Mouse (Mus musculus): Measurements from ENCODE around the gene Kif18a. TPM values are rescaled to one million over a fixed set of nuclear protein-coding genes. Genes with fewer than 3 reads are reported as not detected.

The Kif18a gene
- total RNA-seq (2021), result under 1 TPM; 0.74 to 0.93 TPM
- long read RNA-seq, experiment 1, result 0 reads
- long read RNA-seq, experiment 2, partial matches to known transcripts, result 0 of 1 reads
- long read RNA-seq, experiment 2, other reads (novel, unspliced or antisense), result 0 of 1 reads

DNA sequence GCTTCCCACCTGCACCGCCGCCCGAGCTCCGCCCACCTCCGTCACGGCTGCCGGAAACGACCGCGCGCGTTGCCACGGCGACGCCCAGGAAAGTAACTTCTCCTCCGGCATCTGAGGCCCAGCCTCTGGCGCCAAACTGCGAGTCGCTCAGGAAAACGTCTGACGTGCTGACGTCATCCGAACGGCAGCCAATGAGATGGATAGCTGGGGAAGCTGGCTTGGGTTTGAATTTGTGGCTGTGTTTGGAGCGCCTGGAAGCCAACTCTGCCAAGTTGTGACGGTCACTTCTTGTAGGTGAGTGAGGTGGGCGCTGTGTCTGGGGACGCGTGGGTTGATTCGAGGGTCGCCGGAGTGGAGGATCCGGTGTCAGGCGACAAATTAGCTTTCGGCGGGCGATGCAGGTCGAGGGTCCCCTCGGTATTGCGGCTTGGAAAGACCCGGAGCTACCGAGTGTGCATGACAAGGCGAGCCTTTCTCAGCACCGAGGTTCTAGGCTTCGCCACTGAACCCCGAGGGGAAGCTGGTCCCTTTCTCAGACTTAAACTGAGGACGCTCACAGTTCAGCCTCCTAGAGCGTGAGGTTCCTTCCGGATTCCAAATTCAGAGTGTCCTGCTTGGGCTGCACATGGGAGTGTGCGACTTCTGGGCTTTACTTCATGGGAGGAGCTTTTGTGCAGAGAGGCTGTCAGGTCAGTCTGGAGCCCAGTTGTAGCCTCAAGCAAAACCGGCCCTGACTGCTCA, at the start of gene Kif18a, which contains the start of gene Mettl15:
Gene Kif18a, plus strand, starts transcription at position 139 of the 741 bp plus-strand sequence.
Gene Mettl15, minus strand, starts transcription at position 149 of the 741 bp plus-strand sequence.
- DNase-seq, result peak; percentile 96 to 97

DNA sequence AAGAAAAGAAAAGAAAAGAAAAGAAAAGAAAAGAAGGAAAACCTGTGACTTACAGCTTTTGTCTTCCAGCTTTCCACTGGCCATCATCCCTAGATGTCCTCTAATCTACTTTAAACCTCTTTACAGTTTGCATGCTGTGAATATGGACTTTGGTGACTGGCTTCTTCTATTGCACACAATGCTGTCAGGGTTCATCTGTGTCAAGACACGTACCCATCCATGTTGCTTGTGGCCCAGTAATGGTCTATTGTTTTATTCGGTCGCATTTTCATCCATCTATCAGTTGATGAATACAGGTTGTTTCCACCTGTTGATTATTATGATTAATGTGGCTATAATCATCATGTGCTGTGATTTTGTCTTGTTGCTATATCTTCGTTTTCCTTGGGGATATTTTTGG, 46.7 kb upstream of the Kif18a start:
- DNase-seq, result no peak

GRCm38 (mm10) chr2:109235741-109236140, 44.8 kb upstream of the Kif18a start:
- DNase-seq, result no peak

DNA sequence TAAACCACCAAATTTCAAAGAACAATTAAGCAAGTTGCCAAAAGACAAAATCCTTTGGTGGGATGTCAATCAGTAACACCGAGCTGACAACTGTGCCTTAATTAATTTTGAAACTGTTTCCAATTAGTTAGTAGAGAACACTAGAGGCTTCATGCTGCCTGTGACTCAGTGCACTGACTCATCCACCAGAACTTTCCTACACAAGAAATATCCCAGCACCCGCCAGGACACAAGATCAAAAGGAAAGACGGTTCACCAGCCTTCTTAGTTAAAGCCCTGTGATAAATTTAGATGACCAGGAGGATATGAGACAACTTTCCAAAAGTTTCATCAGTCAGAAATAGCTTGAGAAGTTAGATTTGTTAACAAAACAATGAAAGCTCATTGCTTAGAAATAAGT, 38.6 kb upstream of the Kif18a start:
- no peak for DNase-seq

DNA sequence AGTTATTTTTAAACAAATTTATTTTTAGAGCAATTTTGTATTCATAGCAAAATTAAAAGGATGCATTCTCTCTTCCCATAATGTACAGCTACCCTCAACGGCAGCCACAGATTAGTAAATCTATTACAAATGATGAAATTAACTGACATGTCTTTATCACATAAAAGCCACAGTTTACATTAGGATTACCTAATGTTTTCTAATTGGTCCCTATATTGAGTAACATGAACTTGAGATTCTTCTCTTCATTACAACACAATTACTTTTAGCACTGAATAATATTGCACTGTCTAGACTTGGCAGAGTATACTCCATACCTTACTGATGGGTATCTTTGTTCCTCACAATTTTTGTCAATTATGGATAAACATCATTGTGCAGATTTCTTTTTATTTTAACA, 17.8 kb upstream of the Kif18a start:
- no peak for DNase-seq

DNA sequence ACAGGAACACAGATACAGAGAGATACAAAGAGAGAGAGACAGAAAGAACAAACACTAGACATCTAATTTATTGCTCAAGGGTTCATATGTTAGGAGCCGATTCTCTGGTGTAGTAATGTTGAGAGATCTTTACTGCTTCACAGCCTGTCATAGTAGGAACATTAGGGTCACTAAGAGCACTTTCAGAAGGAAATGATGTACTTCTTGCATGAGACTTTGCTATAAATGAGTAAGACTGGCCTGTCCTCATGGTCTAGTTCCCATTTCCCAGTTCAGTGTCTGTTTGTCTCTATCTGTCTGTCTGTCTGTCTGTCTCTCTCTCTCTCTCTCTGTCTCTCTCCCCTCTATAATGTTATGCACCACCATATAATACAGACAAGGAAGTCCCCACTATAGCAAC, 7.4 kb upstream of the Kif18a start:
- no peak for DNase-seq

GRCm38 (mm10) chr2:109277593-109277992, 2.9 kb upstream of the Kif18a start:
- peak in 1 of 2 experiments; percentile 4 for DNase-seq

GRCm38 (mm10) chr2:109278036-109278435, 2.5 kb upstream of the Kif18a start:
- peak; percentile 42 to 73 for DNase-seq

GRCm38 (mm10) chr2:109280272-109280599, 302 bp upstream of the Kif18a start:
- DNase-seq, result no peak

- no peak for DNase-seq
Measured at GRCm38 (mm10) chr2:109281341-109281690, 778 bp downstream of the Kif18a start.

GRCm38 (mm10) chr2:109284121-109284520, 3.6 kb downstream of the Kif18a start:
- no peak for DNase-seq

DNA sequence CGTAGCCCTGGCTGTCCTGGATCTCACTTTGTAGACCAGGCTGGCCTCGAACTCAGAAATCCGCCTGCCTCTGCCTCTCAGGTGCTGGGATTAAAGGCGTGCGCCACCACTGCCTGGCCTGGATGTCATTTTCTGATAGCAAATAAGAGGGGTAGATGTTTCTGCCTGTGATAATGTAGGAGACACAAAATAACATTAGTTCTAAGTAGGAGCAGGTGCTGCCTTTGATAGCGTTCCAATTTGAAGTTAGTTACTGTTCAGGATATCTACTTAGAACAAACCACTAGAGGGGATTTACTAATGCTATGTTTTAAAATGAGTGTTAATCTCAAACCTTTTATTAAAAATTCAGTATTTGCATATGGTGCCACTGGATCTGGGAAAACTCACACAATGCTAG, 8.8 kb downstream of the Kif18a start:
- DNase-seq, result no peak

DNA sequence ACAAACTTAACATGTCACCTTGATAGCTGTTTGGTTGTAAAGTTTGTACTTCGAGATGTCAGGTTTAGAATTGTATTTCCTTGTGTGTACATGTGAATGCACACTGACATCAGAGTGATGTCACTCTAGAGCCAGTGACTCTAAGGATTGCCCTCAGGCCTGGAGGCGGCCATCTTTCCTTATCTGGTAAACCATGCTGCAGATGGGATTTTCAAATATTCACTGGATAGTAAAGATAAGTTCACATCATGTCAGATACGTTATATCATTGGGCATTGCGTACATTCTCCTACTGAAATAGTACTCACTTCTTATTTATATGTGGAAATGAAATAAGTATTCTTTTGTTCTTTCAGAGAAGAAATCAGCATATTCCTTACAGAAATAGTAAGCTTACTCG, 15.7 kb downstream of the Kif18a start:
- DNase-seq, result no peak

GRCm38 (mm10) chr2:109298160-109298559, 17.6 kb downstream of the Kif18a start:
- no peak for DNase-seq

- no peak for DNase-seq
Measured at GRCm38 (mm10) chr2:109302234-109302633, 21.7 kb downstream of the Kif18a start.

DNA sequence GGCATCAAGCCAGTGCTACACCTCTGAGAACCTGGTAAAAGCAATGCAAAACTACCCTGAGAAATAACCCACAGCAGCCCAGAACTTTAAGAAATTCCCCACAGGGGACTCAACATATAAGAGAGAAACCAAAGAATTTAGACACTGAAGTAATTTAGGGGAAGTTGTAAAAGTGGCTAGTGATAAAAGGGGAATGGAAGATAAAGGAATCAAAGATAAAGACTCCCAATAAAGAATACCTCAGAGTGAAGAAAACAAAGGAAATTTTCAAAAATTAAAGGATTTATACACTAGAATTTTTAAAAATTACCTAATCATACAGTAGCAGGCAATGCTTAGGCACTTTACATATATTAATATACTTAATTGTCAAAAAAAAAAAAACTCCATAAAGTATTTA, 23.1 kb downstream of the Kif18a start:
- no peak for DNase-seq

DNA sequence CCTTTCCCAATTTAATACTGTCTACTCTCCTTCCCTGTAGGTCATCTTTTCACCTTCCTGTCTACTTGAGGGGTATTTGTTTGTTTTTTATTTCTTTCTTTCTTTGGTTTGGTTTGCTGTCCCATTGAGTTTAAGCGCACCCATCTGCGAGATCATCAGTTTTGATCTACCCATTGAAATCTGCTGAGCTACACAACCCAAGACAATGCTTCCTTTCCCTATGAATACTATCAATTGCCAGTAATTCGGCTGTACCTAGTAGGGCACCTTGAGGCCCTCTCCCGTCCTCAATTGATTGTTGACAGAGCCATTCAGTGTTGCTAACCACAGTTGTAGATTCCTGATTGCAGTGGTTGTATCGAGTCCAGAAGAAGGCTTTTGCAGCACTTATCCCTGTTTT, 30.8 kb downstream of the Kif18a start:
- no peak for DNase-seq

- no peak for DNase-seq
Measured at GRCm38 (mm10) chr2:109331807-109332206, 51.3 kb downstream of the Kif18a start.

DNA sequence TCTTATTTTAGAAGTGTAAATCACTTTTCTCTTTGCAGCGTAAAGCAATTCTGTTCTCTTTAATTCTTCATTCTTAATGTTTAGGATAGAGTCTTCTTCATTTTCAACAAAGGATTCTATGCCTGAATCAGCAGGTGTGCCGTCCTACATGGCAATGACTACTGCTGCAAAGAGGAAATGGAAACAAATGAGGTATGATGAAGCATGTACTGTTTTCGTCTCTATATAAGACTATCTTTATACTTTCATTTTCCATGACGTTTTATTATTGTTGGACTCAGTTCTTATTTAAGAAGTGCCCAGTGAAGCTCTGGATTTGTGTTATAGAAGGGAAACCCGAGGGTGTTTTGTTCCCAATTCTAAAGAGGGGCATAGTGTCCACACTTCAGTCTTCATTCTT, 53.7 kb downstream of the Kif18a start:
- no peak for DNase-seq

DNA sequence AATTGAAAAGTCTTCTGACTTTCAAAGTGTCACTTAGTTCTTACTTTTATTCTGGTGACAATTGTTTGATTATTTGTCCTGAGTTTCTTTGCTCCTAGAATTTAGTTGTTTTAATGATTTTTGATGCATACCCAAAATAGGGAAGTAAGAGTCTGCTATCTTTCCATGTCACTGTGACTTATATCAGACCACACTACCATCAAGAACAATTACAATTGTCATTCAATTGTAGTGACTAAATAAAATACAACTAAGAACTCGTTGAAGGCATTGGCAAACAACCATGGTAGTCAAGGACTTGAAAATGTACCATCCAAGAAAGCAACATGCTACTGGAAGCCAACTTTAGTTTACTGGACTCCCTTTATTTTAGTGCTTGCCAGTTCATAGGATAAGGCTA, 55.2 kb downstream of the Kif18a start:
- DNase-seq, result no peak

GRCm38 (mm10) chr2:109345386-109345785, 64.8 kb downstream of the Kif18a start:
- no peak for DNase-seq

- no peak for DNase-seq
Measured at GRCm38 (mm10) chr2:109348742-109349141, 68.2 kb downstream of the Kif18a start.

DNA sequence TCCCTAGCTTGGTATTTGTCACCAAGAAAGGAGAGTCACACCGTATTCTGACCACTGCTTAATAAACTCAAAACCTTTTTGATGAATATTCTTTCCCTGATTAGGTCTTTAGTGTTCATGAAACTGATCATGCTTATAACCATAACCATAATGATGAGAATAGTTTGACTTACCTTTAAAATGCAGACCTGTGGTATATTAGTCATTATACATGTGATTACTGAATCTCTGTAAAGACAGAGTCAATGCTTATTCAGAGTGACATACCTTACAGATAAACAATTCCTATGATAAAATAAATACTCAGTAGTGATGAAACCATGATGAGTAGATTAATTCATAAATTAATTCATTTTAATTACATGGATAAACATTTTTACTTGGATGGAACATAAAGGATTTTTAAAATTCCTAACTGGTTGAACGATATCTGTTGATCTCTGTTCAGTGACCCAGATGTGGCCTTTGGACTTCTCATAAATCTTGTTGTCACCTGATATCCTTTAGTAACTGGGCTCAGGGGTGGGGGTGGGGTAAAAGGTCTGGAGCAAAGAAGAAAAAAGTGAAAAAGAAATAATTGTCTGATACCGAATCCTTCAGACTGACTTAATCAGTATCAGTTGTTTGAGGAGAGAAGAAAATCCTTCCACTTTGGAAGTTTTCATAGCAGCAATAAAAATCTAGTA, 78.1 kb downstream of the Kif18a start:
- no peak for DNase-seq

- no peak for DNase-seq
Measured at GRCm38 (mm10) chr2:109365962-109366361, 85.4 kb downstream of the Kif18a start.

Data from heart, adult 18-20 months (tissue).